Mouse (Mus musculus) kidney, adult 8-10 months (tissue): ENCODE measurements at regions not wholly inside any gene's neighbourhood (a gene's known extent, or its start where the extent isn't known, plus 50 kb on each side); places are given as distances from the start of the nearest gene placed in this dataset.

Source experiments
- DNase-seq, 2 experiments: peaks; one replicate each; pipeline ENCODE4 v3.0.0; 2022

- no peak for DNase-seq
Observed at GRCm38 (mm10) chr14:105056171-105056570, 121.0 kb downstream of the Rbm26 start.

GRCm38 (mm10) chr14:105038798-105039197 is 138.3 kb downstream of the Rbm26 start:
- DNase-seq = no peak

GRCm38 (mm10) chr14:105034712-105035377 is 142.3 kb downstream of the Rbm26 start:
- DNase-seq = no peak

- DNase-seq = no peak
Observed at GRCm38 (mm10) chr14:105019971-105020370, 157.2 kb downstream of the Rbm26 start.

GRCm38 (mm10) chr14:105016089-105016846 is 160.9 kb downstream of the Rbm26 start:
- DNase-seq = no peak

GRCm38 (mm10) chr14:105015278-105015677 is 161.8 kb downstream of the Rbm26 start:
- DNase-seq = peak in 1 of 2 experiments; percentile 4

GRCm38 (mm10) chr14:105010742-105011141 is 166.4 kb downstream of the Rbm26 start:
- DNase-seq = no peak

GRCm38 (mm10) chr14:105008331-105008730 is 168.8 kb downstream of the Rbm26 start:
- DNase-seq = no peak

- DNase-seq = no peak
Observed at GRCm38 (mm10) chr14:104994066-104994465, 183.1 kb downstream of the Rbm26 start.

GRCm38 (mm10) chr14:104966046-104966445 is 211.1 kb downstream of the Rbm26 start:
- DNase-seq = no peak

- no peak for DNase-seq
Observed at GRCm38 (mm10) chr14:104943450-104943849, 233.7 kb downstream of the Rbm26 start.

- peak; percentile 15 to 47 for DNase-seq
Observed at GRCm38 (mm10) chr14:104939961-104940360, 237.2 kb downstream of the Rbm26 start.

GRCm38 (mm10) chr14:104937083-104937864 is 239.9 kb downstream of the Rbm26 start:
- no peak for DNase-seq

- DNase-seq = no peak
Observed at GRCm38 (mm10) chr14:104935956-104936355, 241.2 kb downstream of the Rbm26 start.

- no peak for DNase-seq
Observed at GRCm38 (mm10) chr14:104905706-104906105, 271.4 kb downstream of the Rbm26 start.

- DNase-seq = no peak
Observed at GRCm38 (mm10) chr14:104902120-104903027, 274.8 kb downstream of the Rbm26 start.

- DNase-seq = no peak
Observed at GRCm38 (mm10) chr14:104901072-104901471, 276.1 kb downstream of the Rbm26 start.

GRCm38 (mm10) chr14:104871203-104871602 is 305.9 kb downstream of the Rbm26 start:
- no peak for DNase-seq

- no peak for DNase-seq
Observed at GRCm38 (mm10) chr14:104867540-104867939, 309.6 kb downstream of the Rbm26 start.

GRCm38 (mm10) chr14:104863881-104864280 is 313.2 kb downstream of the Rbm26 start:
- no peak for DNase-seq

GRCm38 (mm10) chr14:104855913-104856312 is 321.2 kb downstream of the Rbm26 start:
- DNase-seq = no peak

GRCm38 (mm10) chr14:104849274-104849673 is 326.8 kb upstream of the Rnf219 start:
- no peak for DNase-seq
